Mouse (Mus musculus): ENCODE results near the gene Smok2b.
"Not testable (repeated sequence)": the region's sequence is repeated elsewhere in the genome, so short reads cannot be mapped to it uniquely, and the experiment has no call there.

- TF ChIP-seq CTCF (IDR thresholded peaks at IDR 0.05; ENCODE audit: control insufficient read depth, insufficient read depth, insufficient read length); MAX (IDR thresholded peaks at IDR 0.05); FOSL1 (IDR thresholded peaks at IDR 0.05; ENCODE audit: insufficient read depth, low read length, poor library complexity, severe bottlenecking): not testable (repeated sequence)
These were observed 43.5 kb upstream of the Smok2b start for GRCm38 (mm10) chr17:13186541-13186940.

Measured in C2C12 (cell line).